Mouse (Mus musculus) MEL-GATA-1-ER (cell line): ENCODE data around the gene Gm37240.

Source experiments
- DNase-seq: peaks from one replicate; pipeline ENCODE4 v3.0.0-alpha.2; 2012; ENCODE audit warnings: low read depth; ENCODE audit errors: extremely low read depth

Gene Gm37240

GRCm38 (mm10) chr3:84631586-84631985 is 1255.7 kb downstream of the Gm37240 start:
- DNase-seq, result no peak

GRCm38 (mm10) chr3:84622026-84622425 is 1265.3 kb downstream of the Gm37240 start:
- no peak for DNase-seq

GRCm38 (mm10) chr3:84619725-84620124 is 1267.6 kb downstream of the Gm37240 start:
- no peak for DNase-seq

GRCm38 (mm10) chr3:84619056-84619455 is 1268.3 kb downstream of the Gm37240 start:
- DNase-seq, result no peak

- peak; percentile 74 for DNase-seq
These were observed 1268.7 kb downstream of the Gm37240 start for GRCm38 (mm10) chr3:84618627-84619026.

- DNase-seq, result no peak
These were observed 1271.5 kb downstream of the Gm37240 start for GRCm38 (mm10) chr3:84615856-84616225.

- DNase-seq, result peak; percentile 94
These were observed 1272.1 kb downstream of the Gm37240 start for GRCm38 (mm10) chr3:84615050-84615855.

- DNase-seq, result no peak
These were observed 1277.1 kb downstream of the Gm37240 start for GRCm38 (mm10) chr3:84610183-84610710.

GRCm38 (mm10) chr3:84603212-84603611 is 1284.1 kb downstream of the Gm37240 start:
- DNase-seq, result peak; percentile 80

GRCm38 (mm10) chr3:84602759-84603158 is 1284.6 kb downstream of the Gm37240 start:
- DNase-seq, result no peak

GRCm38 (mm10) chr3:84601870-84602495 is 1285.3 kb downstream of the Gm37240 start:
- DNase-seq, result no peak

- DNase-seq, result no peak
These were observed 1288.6 kb downstream of the Gm37240 start for GRCm38 (mm10) chr3:84598756-84599155.

- peak; percentile 60 for DNase-seq
These were observed 1289.2 kb downstream of the Gm37240 start for GRCm38 (mm10) chr3:84597996-84598734.

- no peak for DNase-seq
These were observed 1291.6 kb downstream of the Gm37240 start for GRCm38 (mm10) chr3:84595677-84596234.

- no peak for DNase-seq
These were observed 1292.2 kb downstream of the Gm37240 start for GRCm38 (mm10) chr3:84594894-84595676.

- DNase-seq, result no peak
These were observed 1294.0 kb downstream of the Gm37240 start, which contains the start of gene Tigd4 for GRCm38 (mm10) chr3:84593274-84593673. Tigd4 (plus strand) TSS chr3:84593574.

GRCm38 (mm10) chr3:84586736-84587135 is 1300.6 kb downstream of the Gm37240 start:
- peak; percentile 98 for DNase-seq

GRCm38 (mm10) chr3:84582913-84583276 is 1304.4 kb downstream of the Gm37240 start:
- no peak for DNase-seq

GRCm38 (mm10) chr3:84582023-84582912 is 1305.0 kb downstream of the Gm37240 start, which contains the start of gene Arfip1:
Arfip1 (minus strand) TSS chr3:84582625.
- DNase-seq, result peak; percentile 80

GRCm38 (mm10) chr3:84581696-84582022 is 1305.7 kb downstream of the Gm37240 start:
- no peak for DNase-seq
